Mouse (Mus musculus): ENCODE measurements around the gene Cdc45.

GRCm38 (mm10) chr16:18775621-18776555, 35.9 kb downstream of the Cdc45 start:
- TF ChIP-seq CTCF (IDR thresholded peaks at IDR 0.05; ENCODE audit: low read depth) (no peak), EP300 (IDR thresholded peaks at IDR 0.05; ENCODE audit: low read depth) (no peak)

All from liver, embryonic 14.5 days (tissue).